Mouse (Mus musculus) Patski (cell line): ENCODE data around the gene Tmem167. TPM values are rescaled to one million over a fixed set of nuclear protein-coding genes. Genes with fewer than 3 reads are reported as not detected.
A peak's percentile ranks its signal among the peaks of the same experiment; 100 is the strongest.

ENCODE experiments used
- ATAC-seq: fragments of 100-300 bp; one replicate; pipeline ENCODE4 v1.8.0; 2021
- CTCF ChIA-PET: fragments of 350-600 bp; sonication (Branson Sonifier 250); formaldehyde crosslinking; loops from one replicate; lab custom pipeline; 2022; ENCODE audit warnings: inconsistent platforms; lab: Charles Lee
- POLR2A ChIA-PET: fragments of 350-600 bp; sonication (Branson Sonifier 250); formaldehyde crosslinking; loops from one replicate; lab custom pipeline; 2022; ENCODE audit warnings: antibody characterized with exemption, inconsistent platforms; lab: Charles Lee
- DNase-seq: peaks from one replicate; pipeline ENCODE4 v3.0.0-alpha.2; 2011; ENCODE audit warnings: low read depth, low spot score
- H3K27me3 ChIP-seq: fragments of 371-371 bp; one replicate; pipeline ENCODE4 v1.5.1; 2021
- CTCF ChIP-seq: fragments of 100-300 bp; IDR thresholded peaks from one replicate; pipeline ENCODE4 v1.5.1; 2021
- in situ Hi-C: fragments of 300-500 bp; cut with MboI; formaldehyde crosslinking; loops from 3 replicates; pipeline ENCODE4 v1.11.1; 2018; ENCODE audit warnings: low pct_unique_long_range_greater_than_20kb, mixed read lengths
- polyA plus RNA-seq: library from polyadenylated mRNA; unstranded; gene quantifications from one replicate; pipeline ENCODE4 v1.2.3, GENCODE M21; 2021

The Tmem167 gene
- polyA plus RNA-seq, 1 experiment from 2014 or later, result 17.7 TPM

- CTCF ChIA-PET, result interaction anchor here (1.1 kb wide), 1 partner anchor 13 kb away, joined by 4 read pairs; no protein-coding TSS in a partner anchor
- POLR2A ChIA-PET, result interaction anchor here (1.1 kb wide), 1 partner anchor 15 kb away, joined by 4 read pairs; no protein-coding TSS in a partner anchor
- no peak for DNase-seq
- ATAC-seq, result no peak
- in situ Hi-C loops, result no loop called here
- H3K27me3 ChIP-seq, result no peaks in the 10 kb centered on the region
- TF ChIP-seq CTCF, result no peak
Observed at GRCm38 (mm10) chr13:90136156-90136910, 47.4 kb downstream of the Tmem167 start.

- in situ Hi-C loops, result no loop called here
- CTCF ChIA-PET, result no interaction called here
- H3K27me3 ChIP-seq, result no peaks in the 10 kb centered on the region
- TF ChIP-seq CTCF, result no peak
- no peak for DNase-seq
- POLR2A ChIA-PET, result no interaction called here
- ATAC-seq, result no peak
Observed at GRCm38 (mm10) chr13:90141681-90142080, 52.8 kb downstream of the Tmem167 start.

- CTCF ChIA-PET, result no interaction called here
- no peak for TF ChIP-seq CTCF
- POLR2A ChIA-PET, result no interaction called here
- DNase-seq (no peak), ATAC-seq (no peak)
- no peaks in the 10 kb centered on the region for H3K27me3 ChIP-seq
- in situ Hi-C loops, result no loop called here
Observed at GRCm38 (mm10) chr13:90143245-90143644, 54.3 kb downstream of the Tmem167 start.

- in situ Hi-C loops, result no loop called here
- CTCF ChIA-PET, result no interaction called here
- ATAC-seq, result no peak
- POLR2A ChIA-PET, result interaction anchor here (0.5 to 1.3 kb wide), 2 partner anchors 16 to 260 kb away, joined by 3 to 4 read pairs; no protein-coding TSS in a partner anchor
- DNase-seq, result no peak
- no peaks in the 10 kb centered on the region for H3K27me3 ChIP-seq
- no peak for TF ChIP-seq CTCF
Observed at GRCm38 (mm10) chr13:90151881-90152280, 63.0 kb downstream of the Tmem167 start.

GRCm38 (mm10) chr13:90152536-90153273 is 63.8 kb downstream of the Tmem167 start:
- ChIA-PET CTCF (interaction anchor here (1.2 kb wide), 1 partner anchor 9 kb away, joined by 4 read pairs; no protein-coding TSS in a partner anchor), POLR2A (no interaction called here)
- DNase-seq (no peak), ATAC-seq (no peak)
- no peaks in the 10 kb centered on the region for H3K27me3 ChIP-seq
- in situ Hi-C loops, result no loop called here
- no peak for TF ChIP-seq CTCF

GRCm38 (mm10) chr13:90164147-90164546 is 75.2 kb downstream of the Tmem167 start:
- POLR2A ChIA-PET, result no interaction called here
- in situ Hi-C loops, result no loop called here

GRCm38 (mm10) chr13:90167044-90167443 is 78.1 kb downstream of the Tmem167 start:
- ATAC-seq (no peak), DNase-seq (no peak)
- in situ Hi-C loops, result no loop called here
- TF ChIP-seq CTCF, result no peak
- no peaks in the 10 kb centered on the region for H3K27me3 ChIP-seq
- POLR2A ChIA-PET, result interaction anchor here (0.6 kb wide), 1 partner anchor 395 kb away, joined by 4 read pairs; no protein-coding TSS in a partner anchor
- CTCF ChIA-PET, result no interaction called here

More at GRCm38 (mm10) chr13:90164147-90164546, 75.2 kb downstream of the Tmem167 start:
- CTCF ChIA-PET, result no interaction called here
- TF ChIP-seq CTCF, result no peak
- DNase-seq (no peak), ATAC-seq (no peak)
- H3K27me3 ChIP-seq, result no peaks in the 10 kb centered on the region

- ATAC-seq (peak; percentile 42), DNase-seq (no peak)
- TF ChIP-seq CTCF, result no peak
- H3K27me3 ChIP-seq, result no peaks in the 10 kb centered on the region
- in situ Hi-C loops, result no loop called here
- CTCF ChIA-PET, result interaction anchor here (1.6 kb wide), 1 partner anchor 391 kb away, joined by 3 read pairs; no protein-coding TSS in a partner anchor
- POLR2A ChIA-PET, result no interaction called here
Observed at GRCm38 (mm10) chr13:90170100-90170781, 81.3 kb downstream of the Tmem167 start.

- DNase-seq (peak; percentile 69), ATAC-seq (peak; percentile 79)
- POLR2A ChIA-PET, result interaction anchor here (0.7 kb wide), 1 partner anchor 13 kb away, joined by 3 read pairs; no protein-coding TSS in a partner anchor
- H3K27me3 ChIP-seq, result no peaks in the 10 kb centered on the region
- in situ Hi-C loops, result no loop called here
- CTCF ChIA-PET, result interaction anchor here (1.6 kb wide), 1 partner anchor 392 kb away, joined by 3 read pairs; no protein-coding TSS in a partner anchor
- TF ChIP-seq CTCF, result no peak
Observed at GRCm38 (mm10) chr13:90170782-90171179, 81.9 kb downstream of the Tmem167 start.

- no peaks in the 10 kb centered on the region for H3K27me3 ChIP-seq
- in situ Hi-C loops, result no loop called here
- ChIA-PET CTCF (interaction anchor here (1.6 kb wide), 1 partner anchor 393 kb away, joined by 3 read pairs; no protein-coding TSS in a partner anchor), POLR2A (interaction anchor here (0.7 kb wide), 1 partner anchor 13 kb away, joined by 3 read pairs; no protein-coding TSS in a partner anchor)
- peak; percentile 90 for ATAC-seq
- DNase-seq, result peak; percentile 62
- TF ChIP-seq CTCF, result no peak
Observed at GRCm38 (mm10) chr13:90171390-90171789, 82.5 kb downstream of the Tmem167 start.
